ENCODE assay signal across 12 mouse cellular contexts in genomic region chr2:164964242-164964894, GRCm38 (mm10). TPM values are rescaled to one million over a fixed set of nuclear protein-coding genes. Genes with fewer than 3 reads are reported as not detected.
DNase-seq lines count a peak whose midpoint lies in the region; ATAC-seq lines count a peak whose summit lies in the region.
"Had no signal": no experiment of that assay in that cellular context is flagged by ENCODE, and none has a peak within 500 bp of the region (broad histone marks: within the 10 kb centered on the region; RNA-seq: fewer than 3 reads in every experiment).

No protein-coding gene starts in this region.

- H3K4me1 ChIP-seq in forebrain, embryonic 16.5 days (replicated peaks; ENCODE audit: control insufficient read depth, insufficient read depth, low read length), result peaks cover 39% of the 10 kb centered on the region
- H3K4me1 ChIP-seq in neural tube, embryonic 12.5 days, result peaks cover 41% of the 10 kb centered on the region

- no peaks in the 10 kb centered on the region for H3K9me3 ChIP-seq in forebrain, embryonic 16.5 days (ENCODE audit: control insufficient read depth, low read length)
- H3K9me3 ChIP-seq in neural tube, embryonic 12.5 days, result no peaks in the 10 kb centered on the region
- H3K9me3 ChIP-seq: embryonic facial prominence, embryonic 12.5 days had no signal

- H3K27ac ChIP-seq in forebrain, embryonic 16.5 days (ENCODE audit: low read length), result peak overlapping the region; percentile 78
- no peak overlapping the region for H3K27ac ChIP-seq in neural tube, embryonic 12.5 days
- H3K27ac ChIP-seq: embryonic facial prominence, embryonic 12.5 days; gastrocnemius, adult 2 months; kidney, postnatal 0 days; liver, embryonic 14.5 days had no signal

- H3K9ac ChIP-seq in forebrain, embryonic 16.5 days (replicated peaks; ENCODE audit: low read depth, low read length), result 0 out of 2 replicates have a peak overlapping the region, but pooled peaks have one; percentile 7
- no peak overlapping the region for H3K9ac ChIP-seq in neural tube, embryonic 12.5 days
- H3K9ac ChIP-seq: embryonic facial prominence, embryonic 12.5 days; liver, embryonic 14.5 days had no signal

- no peak overlapping the region for H3K4me3 ChIP-seq in forebrain, embryonic 16.5 days (replicated peaks; ENCODE audit: low read length)
- H3K4me3 ChIP-seq in neural tube, embryonic 12.5 days, result no peak overlapping the region
- H3K4me3 ChIP-seq: embryonic facial prominence, embryonic 12.5 days; gastrocnemius, adult 2 months had no signal

- DNase-seq in cerebellum, postnatal 10 days, result peak; percentile 75 to 78
- no peak for DNase-seq in cerebellum, postnatal 25 days
- DNase-seq in layer of hippocampus, postnatal 25 days (ENCODE audit: extremely low spot score in 1 of 2, low spot score in 1 of 2), result peak; percentile 49 to 57
- no peak for DNase-seq in ovary, postnatal 36 days (ENCODE audit: low spot score)
- no peak for DNase-seq in heart, adult 8-10 months (ENCODE audit: low spot score)
- DNase-seq in embryo, embryonic 11 days, result no peak
- DNase-seq: gastrocnemius, adult 2 months had no signal

- peaks cover 17% of the 10 kb centered on the region for H3K27me3 ChIP-seq in forebrain, embryonic 16.5 days (replicated peaks; ENCODE audit: control insufficient read depth, insufficient read depth, low read length)
- H3K27me3 ChIP-seq in neural tube, embryonic 12.5 days (replicated peaks), result peaks cover 49% of the 10 kb centered on the region

- no peaks in the 10 kb centered on the region for H3K36me3 ChIP-seq in forebrain, embryonic 16.5 days (ENCODE audit: control insufficient read depth, insufficient read depth)
- no peaks in the 10 kb centered on the region for H3K36me3 ChIP-seq in neural tube, embryonic 12.5 days
- H3K36me3 ChIP-seq: embryonic facial prominence, embryonic 12.5 days had no signal

- 19% methylated on average over 9 of the region's 9 CpGs for WGBS in forebrain, embryonic 16.5 days
- WGBS in neural tube, embryonic 12.5 days, result 30% methylated on average over 9 of the region's 9 CpGs

- H3K4me2 ChIP-seq in forebrain, embryonic 16.5 days (ENCODE audit: low read length), result peak overlapping the region; percentile 42
- peak overlapping the region; percentile 29 for H3K4me2 ChIP-seq in neural tube, embryonic 12.5 days (replicated peaks)
- H3K4me2 ChIP-seq: embryonic facial prominence, embryonic 12.5 days had no signal

- peak; percentile 57 for ATAC-seq in forebrain, embryonic 16.5 days
- peak; percentile 38 for ATAC-seq in neural tube, embryonic 12.5 days (ENCODE audit: low FRiP score, low read depth)

RNA-seq across cellular contexts. Expression of gene Slc12a5, which starts 3.8 kb away (rescaled TPM):
- 13.1 and 22.4 TPM in 2 replicates for polyA plus RNA-seq in forebrain, embryonic 16.5 days (2015; fragmentation: Nextera tagmentation; extraction: Ambion mirVana)
- total RNA-seq in layer of hippocampus, postnatal 25 days (2021), result 100 to 1,000 TPM; 366 to 382 TPM
- polyA plus RNA-seq in neural tube, embryonic 12.5 days (2016; fragmentation: Nextera tagmentation; extraction: Ambion mirVana), result 12.7 and 13.9 TPM in 2 replicates
- 1 to 10 TPM; 1.2 to 4.2 (median 2.8) TPM for total RNA-seq in heart, adult 8-10 months (2022)

RNA-seq across cellular contexts. Expression of gene Mmp9, which starts 23.8 kb away (rescaled TPM):
- 16.9 and 20.6 TPM in 2 replicates for polyA plus RNA-seq in forebrain, embryonic 16.5 days (2015; fragmentation: Nextera tagmentation; extraction: Ambion mirVana)
- 1 to 10 TPM; 1.5 to 1.8 TPM for total RNA-seq in layer of hippocampus, postnatal 25 days (2021)
- 5.0 TPM in 2 replicates for polyA plus RNA-seq in neural tube, embryonic 12.5 days (2016; fragmentation: Nextera tagmentation; extraction: Ambion mirVana)
- total RNA-seq in heart, adult 8-10 months (2022), result 1 to 10 TPM in 2 of 4 experiments, under 1 TPM in 2; 0.84 to 1.2 (median 0.98) TPM

RNA-seq across cellular contexts. Expression of gene Zfp335, which starts 52.8 kb away (rescaled TPM):
- 16.2 and 19.9 TPM in 2 replicates for polyA plus RNA-seq in forebrain, embryonic 16.5 days (2015; fragmentation: Nextera tagmentation; extraction: Ambion mirVana)
- total RNA-seq in layer of hippocampus, postnatal 25 days (2021), result 10 to 100 TPM; 23.3 to 29.1 TPM
- polyA plus RNA-seq in neural tube, embryonic 12.5 days (2016; fragmentation: Nextera tagmentation; extraction: Ambion mirVana), result 14.5 and 17.2 TPM in 2 replicates
- 1 to 10 TPM; 7.6 to 8.5 (median 8.2) TPM for total RNA-seq in heart, adult 8-10 months (2022)

Comparison
In these comparisons a context has a peak if more than half of its experiments do, and no peak if none do; other contexts are left out.
1. DNase-seq: peak in cerebellum, postnatal 10 days (2 of 2) and layer of hippocampus, postnatal 25 days (2 of 2); none in cerebellum, postnatal 25 days (0 of 2), ovary, postnatal 36 days (single experiment), heart, adult 8-10 months (single experiment) and embryo, embryonic 11 days (single experiment).
2. RNA of gene Slc12a5, which starts 3.8 kb away (total RNA-seq): 366 to 382 TPM in layer of hippocampus, postnatal 25 days; 1.2 to 4.2 TPM in heart, adult 8-10 months; every median in the first group is over 10 times any median in the second.